Mouse (Mus musculus): ENCODE measurements around the gene Eva1c. TPM values are rescaled to one million over a fixed set of nuclear protein-coding genes. Genes with fewer than 3 reads are reported as not detected.
A peak's percentile ranks its signal among the peaks of the same experiment; 100 is the strongest.

Gene Eva1c
- polyA plus RNA-seq, 1 experiment from 2014 or later = 0.74 TPM

- H3K36me3 ChIP-seq (ENCODE audit: control insufficient read depth, insufficient read depth, low read length) = peaks cover 85% of the 10 kb centered on the region
- 82% methylated on average over 8 of the region's 8 CpGs for WGBS
Observed at GRCm38 (mm10) chr16:90798446-90798845, 28.1 kb upstream of the Eva1c start.

GRCm38 (mm10) chr16:90798848-90799247 lies 27.7 kb upstream of the Eva1c start:
- H3K4me2 ChIP-seq (ENCODE audit: low read length) = no peak overlapping the region
- H3K9ac ChIP-seq (ENCODE audit: low read length) = no peak overlapping the region
- no peak for DNase-seq (ENCODE audit: low spot score)
- peaks cover 86% of the 10 kb centered on the region for H3K36me3 ChIP-seq (ENCODE audit: control insufficient read depth, insufficient read depth, low read length)
- H3K9me3 ChIP-seq (ENCODE audit: control insufficient read depth, low read length) = no peaks in the 10 kb centered on the region
- no peak overlapping the region for H3K4me3 ChIP-seq (ENCODE audit: low read depth, low read length)
- WGBS = 92% methylated on average over 5 of the region's 5 CpGs
- H3K27ac ChIP-seq (ENCODE audit: low read depth) = no peak overlapping the region
- no peaks in the 10 kb centered on the region for H3K27me3 ChIP-seq (replicated peaks; ENCODE audit: control insufficient read depth, insufficient read depth, low read length)
- ATAC-seq (replicated peaks; ENCODE audit: low FRiP score, low TSS enrichment, low read depth) = no peak
- H3K4me1 ChIP-seq (replicated peaks; ENCODE audit: control insufficient read depth, insufficient read depth, low read length) = no peaks in the 10 kb centered on the region

More at GRCm38 (mm10) chr16:90798446-90798845, 28.1 kb upstream of the Eva1c start:
- Histone ChIP-seq H3K9ac (ENCODE audit: low read length) (no peak overlapping the region), H3K9me3 (ENCODE audit: control insufficient read depth, low read length) (no peaks in the 10 kb centered on the region), H3K4me1 (replicated peaks; ENCODE audit: control insufficient read depth, insufficient read depth, low read length) (no peaks in the 10 kb centered on the region), H3K4me3 (ENCODE audit: low read depth, low read length) (no peak overlapping the region), H3K27ac (ENCODE audit: low read depth) (no peak overlapping the region), H3K27me3 (replicated peaks; ENCODE audit: control insufficient read depth, insufficient read depth, low read length) (no peaks in the 10 kb centered on the region), H3K4me2 (ENCODE audit: low read length) (no peak overlapping the region)
- ATAC-seq (replicated peaks; ENCODE audit: low FRiP score, low TSS enrichment, low read depth) (no peak), DNase-seq (ENCODE audit: low spot score) (no peak)

GRCm38 (mm10) chr16:90799840-90800239 lies 26.7 kb upstream of the Eva1c start:
- Histone ChIP-seq H3K4me1 (replicated peaks; ENCODE audit: control insufficient read depth, insufficient read depth, low read length) (no peaks in the 10 kb centered on the region), H3K9ac (ENCODE audit: low read length) (no peak overlapping the region), H3K27me3 (replicated peaks; ENCODE audit: control insufficient read depth, insufficient read depth, low read length) (no peaks in the 10 kb centered on the region), H3K27ac (ENCODE audit: low read depth) (no peak overlapping the region), H3K9me3 (ENCODE audit: control insufficient read depth, low read length) (no peaks in the 10 kb centered on the region), H3K4me2 (ENCODE audit: low read length) (no peak overlapping the region), H3K4me3 (ENCODE audit: low read depth, low read length) (no peak overlapping the region), H3K36me3 (ENCODE audit: control insufficient read depth, insufficient read depth, low read length) (peaks cover 87% of the 10 kb centered on the region)
- no peak for DNase-seq (ENCODE audit: low spot score)
- WGBS = 90% methylated on average over 10 of the region's 10 CpGs
- no peak for ATAC-seq (replicated peaks; ENCODE audit: low FRiP score, low TSS enrichment, low read depth)

DNA sequence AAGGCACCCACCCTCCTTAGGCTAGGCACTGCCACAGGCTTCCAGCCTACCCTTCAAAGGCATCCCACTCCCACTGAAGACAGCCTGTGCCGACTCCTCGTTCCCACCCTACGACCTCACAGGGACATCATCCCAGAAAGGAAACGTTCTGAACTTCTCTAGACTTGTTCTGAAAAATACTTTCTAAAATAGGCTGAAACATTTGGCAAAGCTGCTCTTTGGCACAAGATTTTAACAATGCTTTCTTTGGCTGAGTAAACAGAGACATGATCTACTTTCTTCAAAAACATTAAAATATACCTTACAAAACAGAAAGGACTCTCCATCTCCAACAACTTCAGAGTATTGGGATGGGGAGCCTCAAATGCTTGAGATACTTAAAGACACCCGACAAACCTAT lies 25.3 kb upstream of the Eva1c start:
- H3K27ac ChIP-seq (ENCODE audit: low read depth) = no peak overlapping the region
- ATAC-seq (replicated peaks; ENCODE audit: low FRiP score, low TSS enrichment, low read depth) (no peak), DNase-seq (ENCODE audit: low spot score) (no peak)
- H3K36me3 ChIP-seq (ENCODE audit: control insufficient read depth, insufficient read depth, low read length) = peaks cover 76% of the 10 kb centered on the region
- H3K4me3 ChIP-seq (ENCODE audit: low read depth, low read length) = no peak overlapping the region
- no peaks in the 10 kb centered on the region for H3K27me3 ChIP-seq (replicated peaks; ENCODE audit: control insufficient read depth, insufficient read depth, low read length)
- H3K4me2 ChIP-seq (ENCODE audit: low read length) = no peak overlapping the region
- H3K4me1 ChIP-seq (replicated peaks; ENCODE audit: control insufficient read depth, insufficient read depth, low read length) = no peaks in the 10 kb centered on the region
- H3K9me3 ChIP-seq (ENCODE audit: control insufficient read depth, low read length) = no peaks in the 10 kb centered on the region
- 92% methylated on average over 5 of the region's 5 CpGs for WGBS
- H3K9ac ChIP-seq (ENCODE audit: low read length) = no peak overlapping the region

DNA sequence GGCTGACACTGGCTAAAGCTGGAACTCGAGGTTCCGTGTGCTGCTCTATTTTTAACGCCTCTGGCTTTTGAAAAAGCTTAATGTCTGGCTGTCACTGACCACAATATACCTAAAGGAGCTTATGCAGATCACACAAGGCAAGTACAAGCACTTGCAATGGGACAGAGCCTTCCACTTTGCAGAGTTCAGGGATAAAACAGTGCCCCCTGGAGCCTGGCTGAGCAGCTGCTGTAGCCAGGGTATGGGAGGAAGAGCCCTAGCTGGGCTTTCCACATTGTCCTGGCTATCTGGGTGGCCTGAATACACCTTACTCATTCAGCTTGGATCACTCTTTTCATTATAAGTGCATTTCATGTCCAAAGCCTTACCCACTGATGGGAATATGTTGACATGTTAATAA lies 24.6 kb upstream of the Eva1c start:
- H3K27me3 ChIP-seq (replicated peaks; ENCODE audit: control insufficient read depth, insufficient read depth, low read length) = no peaks in the 10 kb centered on the region
- WGBS = 88% methylated on average over 3 of the region's 3 CpGs
- H3K4me1 ChIP-seq (replicated peaks; ENCODE audit: control insufficient read depth, insufficient read depth, low read length) = no peaks in the 10 kb centered on the region
- no peaks in the 10 kb centered on the region for H3K9me3 ChIP-seq (ENCODE audit: control insufficient read depth, low read length)
- no peak overlapping the region for H3K27ac ChIP-seq (ENCODE audit: low read depth)
- ATAC-seq (replicated peaks; ENCODE audit: low FRiP score, low TSS enrichment, low read depth) (no peak), DNase-seq (ENCODE audit: low spot score) (no peak)
- peaks cover 70% of the 10 kb centered on the region for H3K36me3 ChIP-seq (ENCODE audit: control insufficient read depth, insufficient read depth, low read length)
- no peak overlapping the region for H3K4me3 ChIP-seq (ENCODE audit: low read depth, low read length)
- H3K9ac ChIP-seq (ENCODE audit: low read length) = no peak overlapping the region
- H3K4me2 ChIP-seq (ENCODE audit: low read length) = no peak overlapping the region

DNA sequence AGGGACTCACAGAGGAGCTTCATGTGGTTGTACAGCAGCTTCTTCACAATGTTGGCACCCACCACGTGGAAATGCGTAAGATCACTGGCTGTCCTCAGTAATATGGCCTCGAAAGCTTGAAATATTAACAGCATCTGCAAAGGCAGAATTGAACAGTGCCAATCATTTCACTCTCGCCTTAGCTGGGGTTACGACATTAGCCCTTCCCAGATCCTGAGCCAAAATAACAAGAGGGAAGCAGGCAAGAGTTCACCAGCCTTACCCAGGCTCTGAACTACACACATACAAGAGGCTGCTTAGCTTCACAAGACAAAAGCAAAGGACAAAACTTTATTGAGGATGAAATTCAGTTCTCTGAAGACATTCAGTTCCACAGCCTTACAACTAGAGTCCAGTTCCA lies 22.1 kb upstream of the Eva1c start:
- Histone ChIP-seq H3K4me2 (ENCODE audit: low read length) (no peak overlapping the region), H3K4me1 (replicated peaks; ENCODE audit: control insufficient read depth, insufficient read depth, low read length) (0 out of 2 replicates have a peak, but pooled peaks cover 3% of the 10 kb centered on the region), H3K9ac (ENCODE audit: low read length) (no peak overlapping the region), H3K36me3 (ENCODE audit: control insufficient read depth, insufficient read depth, low read length) (peaks cover 50% of the 10 kb centered on the region), H3K27ac (ENCODE audit: low read depth) (no peak overlapping the region), H3K4me3 (ENCODE audit: low read depth, low read length) (no peak overlapping the region), H3K27me3 (replicated peaks; ENCODE audit: control insufficient read depth, insufficient read depth, low read length) (no peaks in the 10 kb centered on the region), H3K9me3 (ENCODE audit: control insufficient read depth, low read length) (no peaks in the 10 kb centered on the region)
- ATAC-seq (replicated peaks; ENCODE audit: low FRiP score, low TSS enrichment, low read depth) = no peak
- 90% methylated on average over 5 of the region's 5 CpGs for WGBS
- no peak for DNase-seq (ENCODE audit: low spot score)

GRCm38 (mm10) chr16:90809975-90810715 lies 16.4 kb upstream of the Eva1c start, which contains the start of gene Urb1:
Gene Urb1 (minus strand): TSS chr16:90810413.
- Histone ChIP-seq H3K4me2 (ENCODE audit: low read length) (peak within 1 kb of the TSS; percentile 69), H3K27me3 (replicated peaks; ENCODE audit: control insufficient read depth, insufficient read depth, low read length) (no peaks in the 10 kb centered on the region), H3K9ac (ENCODE audit: low read length) (peak within 1 kb of the TSS; percentile 56), H3K9me3 (ENCODE audit: control insufficient read depth, low read length) (no peaks in the 10 kb centered on the region), H3K27ac (ENCODE audit: low read depth) (peak within 1 kb of the TSS; percentile 69; the same call in 1 of the 2 replicates), H3K4me1 (replicated peaks; ENCODE audit: control insufficient read depth, insufficient read depth, low read length) (0 out of 2 replicates have a peak, but pooled peaks cover 11% of the 10 kb centered on the region), H3K36me3 (ENCODE audit: control insufficient read depth, insufficient read depth, low read length) (peaks cover under 1% of the 10 kb centered on the region; the same call in 1 of the 2 replicates), H3K4me3 (ENCODE audit: low read depth, low read length) (peak within 1 kb of the TSS; percentile 95)
- DNase-seq (ENCODE audit: low spot score) (peak; percentile 100), ATAC-seq (replicated peaks; ENCODE audit: low FRiP score, low TSS enrichment, low read depth) (peak; percentile 94)
- WGBS = under 1% methylated on average over 47 of the region's 47 CpGs

- peak overlapping the region; percentile 69 for H3K4me2 ChIP-seq (ENCODE audit: low read length)
- H3K36me3 ChIP-seq (ENCODE audit: control insufficient read depth, insufficient read depth, low read length) = no peaks in the 10 kb centered on the region
- H3K4me3 ChIP-seq (ENCODE audit: low read depth, low read length) = peak overlapping the region; percentile 95
- H3K9ac ChIP-seq (ENCODE audit: low read length) = peak overlapping the region; percentile 37
- 52% methylated on average over 11 of the region's 11 CpGs for WGBS
- peak; percentile 42 for ATAC-seq (replicated peaks; ENCODE audit: low FRiP score, low TSS enrichment, low read depth)
- peak; percentile 54 for DNase-seq (ENCODE audit: low spot score)
- H3K9me3 ChIP-seq (ENCODE audit: control insufficient read depth, low read length) = no peaks in the 10 kb centered on the region
- no peak overlapping the region; the same call in 1 of the 2 replicates for H3K27ac ChIP-seq (ENCODE audit: low read depth)
- H3K4me1 ChIP-seq (replicated peaks; ENCODE audit: control insufficient read depth, insufficient read depth, low read length) = 0 out of 2 replicates have a peak, but pooled peaks cover 11% of the 10 kb centered on the region
- no peaks in the 10 kb centered on the region for H3K27me3 ChIP-seq (replicated peaks; ENCODE audit: control insufficient read depth, insufficient read depth, low read length)
Observed at GRCm38 (mm10) chr16:90810716-90811256, 15.7 kb upstream of the Eva1c start.

Measured in intestine, embryonic 14.5 days (tissue).